Mouse (Mus musculus): ENCODE results near the gene Fam171a2. TPM values are rescaled to one million over a fixed set of nuclear protein-coding genes. Genes with fewer than 3 reads are reported as not detected.

The Fam171a2 gene
- polyA plus RNA-seq, 1 experiment from 2014 or later, result 0.86 TPM

DNA sequence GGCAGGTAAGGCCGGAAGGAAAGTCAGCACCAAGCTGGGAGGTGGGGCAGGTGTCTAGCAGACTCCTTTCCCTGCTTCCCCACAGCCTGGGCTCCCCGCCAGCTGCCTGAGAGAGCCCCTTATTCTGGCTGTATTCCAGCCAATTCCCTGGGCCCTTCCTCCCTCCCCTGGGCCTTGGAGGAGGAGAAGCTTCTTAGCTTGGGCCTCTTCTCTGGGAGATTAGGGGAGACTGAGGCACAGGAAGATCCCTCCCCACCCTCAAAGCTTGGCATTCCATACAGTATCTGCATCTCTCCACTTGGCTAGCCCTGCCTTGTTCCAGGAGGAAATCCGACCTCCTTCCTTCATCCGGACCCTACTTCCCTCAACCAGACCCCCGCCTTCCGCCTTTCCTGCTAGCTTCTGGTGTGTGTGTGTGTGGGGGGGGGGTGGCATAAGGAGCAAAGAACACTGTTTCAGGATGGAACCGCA lies 1.6 kb downstream of the Fam171a2 start:
- H3K4me3 ChIP-seq (ENCODE audit: low read length), result peak overlapping the region; percentile 91
- 0 out of 2 replicates have a peak, but pooled peaks cover 5% of the 10 kb centered on the region for H3K36me3 ChIP-seq (ENCODE audit: control insufficient read depth, insufficient read depth, low read length)
- no peaks in the 10 kb centered on the region for H3K9me3 ChIP-seq (ENCODE audit: control insufficient read depth, low read length)
- peak; percentile 50 for ATAC-seq
- peaks cover 3% of the 10 kb centered on the region; the same call in 1 of the 2 replicates for H3K27me3 ChIP-seq (replicated peaks; ENCODE audit: control insufficient read depth, insufficient read depth, low read length)
- peak overlapping the region; percentile 87 for H3K27ac ChIP-seq (ENCODE audit: low read length)
- H3K4me1 ChIP-seq (ENCODE audit: control insufficient read depth, insufficient read depth, low read length), result peaks cover 27% of the 10 kb centered on the region
- 16% methylated on average over 7 of the region's 7 CpGs for WGBS
- H3K4me2 ChIP-seq (ENCODE audit: low read depth, low read length), result peak overlapping the region; percentile 97
- H3K9ac ChIP-seq (ENCODE audit: low read depth, low read length), result peak overlapping the region; percentile 95

DNA sequence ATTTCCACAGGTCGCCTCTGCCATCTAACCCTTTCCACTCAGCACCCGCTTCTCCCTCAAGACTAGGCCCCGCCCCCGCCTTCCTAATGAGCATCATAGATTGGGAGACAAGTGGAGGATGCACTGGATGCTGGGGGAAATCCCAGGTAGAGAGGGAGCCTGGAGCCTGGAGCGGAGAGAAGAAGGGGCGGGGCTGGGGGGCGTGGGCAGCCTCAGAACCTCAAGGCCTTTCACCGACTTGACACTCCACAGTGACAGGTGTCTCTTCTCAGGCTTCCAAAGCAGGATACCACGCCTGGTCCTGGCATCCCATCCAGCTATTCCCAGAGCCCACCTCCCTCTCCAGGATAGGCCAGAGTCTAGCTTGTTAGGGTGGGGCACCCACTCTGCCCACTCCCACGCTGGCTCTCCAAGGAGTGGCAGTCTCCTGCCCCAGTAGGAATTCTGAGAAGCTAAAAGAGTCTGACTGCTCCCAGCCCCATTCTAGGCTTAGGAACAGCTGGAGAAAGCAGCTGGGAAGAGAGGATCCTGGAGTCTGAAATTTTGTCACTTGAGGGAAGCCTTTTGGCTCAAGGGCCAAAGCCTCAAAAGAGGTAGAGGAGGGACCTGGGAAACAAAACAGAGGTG lies 2.1 kb downstream of the Fam171a2 start:
- H3K9me3 ChIP-seq (ENCODE audit: control insufficient read depth, low read length), result no peaks in the 10 kb centered on the region
- H3K27ac ChIP-seq (ENCODE audit: low read length), result peak overlapping the region; percentile 87
- peaks cover 3% of the 10 kb centered on the region; the same call in 1 of the 2 replicates for H3K27me3 ChIP-seq (replicated peaks; ENCODE audit: control insufficient read depth, insufficient read depth, low read length)
- peak; percentile 27 for ATAC-seq
- peak overlapping the region; percentile 91; the same call in 1 of the 2 replicates for H3K4me3 ChIP-seq (ENCODE audit: low read length)
- 20% methylated on average over 10 of the region's 10 CpGs for WGBS
- no peak overlapping the region for H3K9ac ChIP-seq (ENCODE audit: low read depth, low read length)
- peak overlapping the region; percentile 97; the same call in 1 of the 2 replicates for H3K4me2 ChIP-seq (ENCODE audit: low read depth, low read length)
- 0 out of 2 replicates have a peak, but pooled peaks cover 5% of the 10 kb centered on the region for H3K36me3 ChIP-seq (ENCODE audit: control insufficient read depth, insufficient read depth, low read length)
- peaks cover 27% of the 10 kb centered on the region for H3K4me1 ChIP-seq (ENCODE audit: control insufficient read depth, insufficient read depth, low read length)

DNA sequence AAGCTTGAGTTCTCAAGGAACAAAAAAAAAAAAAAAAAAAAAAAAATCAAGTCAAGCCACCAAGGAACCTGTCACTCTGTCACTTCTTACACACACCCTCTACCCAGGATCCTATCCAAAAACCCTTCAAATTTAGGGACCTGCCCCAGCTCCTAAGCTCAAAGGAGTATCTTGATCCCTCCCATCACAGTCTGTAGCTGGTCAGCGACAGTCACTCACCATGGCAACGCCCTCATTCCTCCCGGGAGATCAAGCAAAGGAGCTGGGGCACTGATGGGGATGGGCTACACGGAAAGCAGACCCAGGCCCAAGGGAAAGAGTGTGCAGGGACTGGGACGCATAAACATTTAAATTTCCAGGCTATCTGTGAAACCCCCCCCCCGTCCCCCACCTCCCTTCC lies 2.7 kb downstream of the Fam171a2 start:
- Histone ChIP-seq H3K36me3 (ENCODE audit: control insufficient read depth, insufficient read depth, low read length) (0 out of 2 replicates have a peak, but pooled peaks cover 5% of the 10 kb centered on the region), H3K4me2 (ENCODE audit: low read depth, low read length) (no peak overlapping the region; the same call in 1 of the 2 replicates), H3K27ac (ENCODE audit: low read length) (0 out of 2 replicates have a peak overlapping the region, but pooled peaks have one; percentile 8), H3K9me3 (ENCODE audit: control insufficient read depth, low read length) (no peaks in the 10 kb centered on the region), H3K27me3 (replicated peaks; ENCODE audit: control insufficient read depth, insufficient read depth, low read length) (peaks cover 3% of the 10 kb centered on the region; the same call in 1 of the 2 replicates), H3K9ac (ENCODE audit: low read depth, low read length) (no peak overlapping the region), H3K4me3 (ENCODE audit: low read length) (no peak overlapping the region), H3K4me1 (ENCODE audit: control insufficient read depth, insufficient read depth, low read length) (peaks cover 27% of the 10 kb centered on the region)
- no peak for ATAC-seq
- 15% methylated on average over 6 of the region's 6 CpGs for WGBS

DNA sequence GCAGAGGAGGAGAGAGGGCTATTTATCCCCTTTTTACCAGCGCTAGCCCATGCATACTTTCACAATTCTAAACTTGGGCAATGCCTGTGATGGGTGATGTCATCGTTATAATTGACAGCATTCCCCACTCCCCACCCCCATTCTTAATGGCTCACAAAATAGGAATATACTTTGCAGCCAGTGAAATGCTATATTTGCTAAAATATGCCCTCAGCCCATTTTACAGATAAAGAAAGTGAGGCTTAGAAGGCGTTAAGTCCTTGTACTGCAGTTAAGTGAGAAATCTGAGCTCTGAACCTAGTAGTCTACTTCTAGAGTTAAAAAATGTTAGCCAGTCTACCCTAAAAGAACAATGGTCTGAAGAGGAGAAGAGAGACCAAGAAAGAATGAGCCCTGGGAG lies 3.2 kb downstream of the Fam171a2 start:
- Histone ChIP-seq H3K27me3 (replicated peaks; ENCODE audit: control insufficient read depth, insufficient read depth, low read length) (peaks cover 3% of the 10 kb centered on the region; the same call in 1 of the 2 replicates), H3K4me1 (ENCODE audit: control insufficient read depth, insufficient read depth, low read length) (peaks cover 27% of the 10 kb centered on the region), H3K4me3 (ENCODE audit: low read length) (no peak overlapping the region), H3K36me3 (ENCODE audit: control insufficient read depth, insufficient read depth, low read length) (0 out of 2 replicates have a peak, but pooled peaks cover 5% of the 10 kb centered on the region), H3K4me2 (ENCODE audit: low read depth, low read length) (no peak overlapping the region), H3K9ac (ENCODE audit: low read depth, low read length) (no peak overlapping the region), H3K27ac (ENCODE audit: low read length) (no peak overlapping the region), H3K9me3 (ENCODE audit: control insufficient read depth, low read length) (no peaks in the 10 kb centered on the region)
- 80% methylated on average over 3 of the region's 3 CpGs for WGBS
- no peak for ATAC-seq

DNA sequence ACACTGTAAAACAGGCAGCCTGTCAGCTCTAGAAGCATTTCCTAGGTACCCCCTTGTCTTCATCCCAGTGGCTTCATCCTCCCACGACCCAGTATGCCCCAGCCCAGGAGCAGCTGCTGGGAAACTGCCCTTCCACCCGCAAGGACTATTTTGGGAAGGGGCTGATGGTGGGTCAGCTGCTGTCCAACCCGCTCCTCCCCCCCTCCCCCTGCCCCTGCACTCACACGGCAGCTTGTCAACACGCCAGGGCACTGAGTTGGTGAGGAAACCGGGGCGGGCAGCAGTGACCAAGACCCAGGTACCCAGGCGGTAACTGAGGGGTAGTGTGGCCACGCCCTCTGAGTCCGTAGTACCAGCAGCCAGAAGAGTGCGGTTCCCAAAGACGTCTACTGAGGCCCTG lies 3.7 kb downstream of the Fam171a2 start:
- Histone ChIP-seq H3K9me3 (ENCODE audit: control insufficient read depth, low read length) (no peaks in the 10 kb centered on the region), H3K4me2 (ENCODE audit: low read depth, low read length) (no peak overlapping the region), H3K9ac (ENCODE audit: low read depth, low read length) (no peak overlapping the region), H3K27ac (ENCODE audit: low read length) (no peak overlapping the region), H3K36me3 (ENCODE audit: control insufficient read depth, insufficient read depth, low read length) (0 out of 2 replicates have a peak, but pooled peaks cover 5% of the 10 kb centered on the region), H3K27me3 (replicated peaks; ENCODE audit: control insufficient read depth, insufficient read depth, low read length) (0 out of 2 replicates have a peak, but pooled peaks cover 3% of the 10 kb centered on the region), H3K4me1 (ENCODE audit: control insufficient read depth, insufficient read depth, low read length) (peaks cover 27% of the 10 kb centered on the region), H3K4me3 (ENCODE audit: low read length) (no peak overlapping the region)
- ATAC-seq, result no peak
- WGBS, result 70% methylated on average over 12 of the region's 12 CpGs

DNA sequence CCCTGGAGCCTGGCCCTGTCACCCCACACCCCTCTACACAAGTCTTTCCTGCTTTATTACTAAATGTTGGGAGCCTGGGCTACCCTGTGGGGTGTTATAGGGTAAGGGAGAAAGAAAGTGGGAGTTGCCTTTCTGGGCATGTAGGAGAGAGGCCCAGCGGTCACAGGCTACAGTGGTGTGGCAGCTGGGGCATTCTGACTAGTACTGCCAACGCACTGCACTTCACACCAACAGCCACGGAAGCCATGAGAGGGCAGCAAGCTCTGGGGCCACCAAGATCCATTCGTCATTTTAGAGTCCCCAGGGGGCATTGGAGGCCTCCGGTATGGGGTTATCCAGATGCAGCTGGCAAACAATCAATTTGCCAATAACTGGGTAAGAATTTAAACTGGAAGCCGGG lies 5.4 kb downstream of the Fam171a2 start:
- peaks cover 35% of the 10 kb centered on the region for H3K4me1 ChIP-seq (ENCODE audit: control insufficient read depth, insufficient read depth, low read length)
- no peak overlapping the region for H3K27ac ChIP-seq (ENCODE audit: low read length)
- 0 out of 2 replicates have a peak, but pooled peaks cover 5% of the 10 kb centered on the region for H3K36me3 ChIP-seq (ENCODE audit: control insufficient read depth, insufficient read depth, low read length)
- H3K9ac ChIP-seq (ENCODE audit: low read depth, low read length), result no peak overlapping the region
- H3K9me3 ChIP-seq (ENCODE audit: control insufficient read depth, low read length), result no peaks in the 10 kb centered on the region
- H3K27me3 ChIP-seq (replicated peaks; ENCODE audit: control insufficient read depth, insufficient read depth, low read length), result no peaks in the 10 kb centered on the region
- H3K4me3 ChIP-seq (ENCODE audit: low read length), result no peak overlapping the region
- 84% methylated on average over 6 of the region's 6 CpGs for WGBS
- H3K4me2 ChIP-seq (ENCODE audit: low read depth, low read length), result no peak overlapping the region
- no peak for ATAC-seq

DNA sequence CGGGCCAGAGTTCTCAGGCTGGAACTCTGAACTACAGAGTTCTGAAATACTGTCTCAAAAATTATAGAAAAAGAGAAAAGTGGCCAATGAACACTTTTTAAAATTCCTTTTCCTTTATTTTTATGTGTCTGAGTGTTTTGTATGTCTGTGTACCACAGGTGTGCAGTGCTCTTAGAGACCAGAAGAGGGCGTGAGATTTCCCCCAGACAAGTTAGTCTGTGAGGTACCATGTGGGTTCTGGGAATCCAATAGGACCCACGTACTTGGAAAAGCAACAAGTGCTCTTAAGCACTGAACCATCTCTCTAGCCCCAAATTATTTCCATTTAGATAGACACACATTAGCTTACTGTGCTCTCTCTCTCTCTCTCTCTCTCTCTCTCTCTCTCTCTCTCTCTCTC lies 6.0 kb downstream of the Fam171a2 start:
- peaks cover 37% of the 10 kb centered on the region for H3K4me1 ChIP-seq (ENCODE audit: control insufficient read depth, insufficient read depth, low read length)
- ATAC-seq, result no peak
- H3K4me3 ChIP-seq (ENCODE audit: low read length), result no peak overlapping the region
- no peaks in the 10 kb centered on the region for H3K9me3 ChIP-seq (ENCODE audit: control insufficient read depth, low read length)
- no peak overlapping the region for H3K4me2 ChIP-seq (ENCODE audit: low read depth, low read length)
- WGBS, result 83% methylated on average over 3 of the region's 3 CpGs
- no peak overlapping the region for H3K27ac ChIP-seq (ENCODE audit: low read length)
- no peaks in the 10 kb centered on the region for H3K27me3 ChIP-seq (replicated peaks; ENCODE audit: control insufficient read depth, insufficient read depth, low read length)
- H3K36me3 ChIP-seq (ENCODE audit: control insufficient read depth, insufficient read depth, low read length), result 0 out of 2 replicates have a peak, but pooled peaks cover 5% of the 10 kb centered on the region
- no peak overlapping the region for H3K9ac ChIP-seq (ENCODE audit: low read depth, low read length)

DNA sequence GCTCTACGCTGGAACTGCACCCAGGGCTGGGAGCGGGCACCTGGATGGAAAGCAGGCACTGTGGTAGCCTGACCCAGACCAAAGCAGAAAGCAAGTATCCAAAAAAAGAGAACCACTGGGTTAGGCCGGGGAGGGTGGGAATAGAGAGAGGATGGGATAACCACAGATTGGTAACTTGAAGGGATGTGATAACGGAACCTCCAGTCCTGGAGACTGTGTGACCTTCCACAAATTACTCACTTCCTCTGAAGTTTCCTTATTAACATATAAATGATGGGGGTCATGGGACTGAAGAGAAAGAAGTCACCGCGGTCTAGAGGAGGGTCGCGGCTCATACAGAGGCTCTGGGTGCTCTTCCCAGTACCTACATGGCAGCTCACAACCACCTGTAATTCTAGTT lies 7.2 kb downstream of the Fam171a2 start:
- Histone ChIP-seq H3K27me3 (replicated peaks; ENCODE audit: control insufficient read depth, insufficient read depth, low read length) (no peaks in the 10 kb centered on the region), H3K4me1 (ENCODE audit: control insufficient read depth, insufficient read depth, low read length) (peaks cover 25% of the 10 kb centered on the region), H3K9me3 (ENCODE audit: control insufficient read depth, low read length) (no peaks in the 10 kb centered on the region), H3K27ac (ENCODE audit: low read length) (no peak overlapping the region), H3K36me3 (ENCODE audit: control insufficient read depth, insufficient read depth, low read length) (peaks cover 11% of the 10 kb centered on the region), H3K4me3 (ENCODE audit: low read length) (no peak overlapping the region), H3K9ac (ENCODE audit: low read depth, low read length) (no peak overlapping the region), H3K4me2 (ENCODE audit: low read depth, low read length) (no peak overlapping the region)
- ATAC-seq, result no peak
- 89% methylated on average over 8 of the region's 8 CpGs for WGBS

DNA sequence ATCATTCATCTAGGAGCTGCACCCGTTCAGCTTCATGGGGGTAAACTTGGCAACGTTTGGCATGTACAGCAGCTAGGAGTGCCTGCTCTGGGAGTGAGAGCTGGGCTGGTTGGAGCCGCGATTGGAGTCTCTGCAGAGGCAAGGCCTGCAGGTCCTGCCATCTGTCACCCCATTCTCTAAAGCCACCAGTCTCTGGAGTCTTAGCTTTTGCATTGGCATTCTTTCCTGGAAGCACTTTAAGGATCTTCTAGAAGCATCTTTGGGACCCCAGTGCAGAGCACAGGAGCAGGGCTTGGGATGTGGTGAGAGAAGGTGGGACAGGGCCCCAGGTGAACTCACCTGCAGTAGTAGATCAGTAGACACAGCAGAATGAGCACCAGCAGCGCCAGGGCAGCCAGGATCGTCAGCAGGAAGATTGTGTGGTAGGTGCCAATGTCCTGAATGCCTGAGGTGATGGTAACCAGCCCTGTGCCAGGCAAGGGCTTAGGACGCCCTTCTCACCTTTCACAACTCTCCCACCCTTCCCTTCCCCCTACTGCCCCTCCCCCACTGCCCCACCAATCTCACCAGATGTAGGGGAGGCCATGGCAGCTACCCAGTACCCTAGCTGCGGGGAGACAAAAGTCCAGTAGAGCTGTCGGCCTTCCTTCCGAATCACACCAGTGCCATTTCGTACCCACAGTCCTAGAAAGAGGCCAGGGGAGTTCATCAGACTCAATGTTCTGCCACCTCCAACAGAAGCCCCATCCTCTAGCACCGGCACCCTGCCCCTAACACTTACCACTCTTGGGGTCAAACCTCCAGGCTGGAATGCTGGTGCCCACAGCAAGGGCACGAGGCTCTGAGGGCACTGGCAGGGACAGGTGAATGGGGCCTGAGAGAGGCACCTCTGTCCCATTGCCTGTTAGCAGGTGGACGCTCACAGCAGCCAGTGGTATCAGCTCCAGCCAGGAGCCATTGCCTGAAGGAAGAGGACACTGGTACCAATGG lies 8.1 kb downstream of the Fam171a2 start:
- 81% methylated on average over 14 of the region's 14 CpGs for WGBS

More for the DNA sequence above, 8.1 kb downstream of the Fam171a2 start:
- Histone ChIP-seq H3K36me3 (ENCODE audit: control insufficient read depth, insufficient read depth, low read length) (peaks cover 18% of the 10 kb centered on the region), H3K27me3 (replicated peaks; ENCODE audit: control insufficient read depth, insufficient read depth, low read length) (no peaks in the 10 kb centered on the region), H3K9ac (ENCODE audit: low read depth, low read length) (no peak overlapping the region), H3K4me1 (ENCODE audit: control insufficient read depth, insufficient read depth, low read length) (peaks cover 20% of the 10 kb centered on the region), H3K4me2 (ENCODE audit: low read depth, low read length) (no peak overlapping the region), H3K27ac (ENCODE audit: low read length) (no peak overlapping the region), H3K9me3 (ENCODE audit: control insufficient read depth, low read length) (no peaks in the 10 kb centered on the region), H3K4me3 (ENCODE audit: low read length) (no peak overlapping the region)
- ATAC-seq, result no peak
